Mouse (Mus musculus): ENCODE results near the gene Sys1. TPM values are rescaled to one million over a fixed set of nuclear protein-coding genes. Genes with fewer than 3 reads are reported as not detected.

The Sys1 gene
- total and polyA plus RNA-seq, 3 experiments, result 85.8 to 94.3 TPM; not detected in 1

GRCm38 (mm10) chr2:164443460-164444000 lies 13.2 kb upstream of the Sys1 start, which contains the start of gene Sdc4:
Sdc4 (minus strand) TSS chr2:164443887.
- H3K9ac ChIP-seq (ENCODE audit: control insufficient read depth, low read depth, low read length, poor library complexity, severe bottlenecking), result no peak within 1 kb of the TSS
- no peaks in the 10 kb centered on the region for H3K79me2 ChIP-seq (ENCODE audit: control insufficient read depth, insufficient read depth, low read length, poor library complexity)
- H3K9me3 ChIP-seq (replicated peaks; ENCODE audit: insufficient read depth, low read length), result no peaks in the 10 kb centered on the region
- H3K27ac ChIP-seq (ENCODE audit: control insufficient read depth, low read depth, low read length), result no peak within 1 kb of the TSS
- no peaks in the 10 kb centered on the region for H3K4me1 ChIP-seq (ENCODE audit: control insufficient read depth in 1 of 2, insufficient read depth in 2 of 2, low read length in 2 of 2)
- no peak for DNase-seq (ENCODE audit: low read depth, low spot score)
- no peak within 1 kb of the TSS for H3K4me3 ChIP-seq (ENCODE audit: control insufficient read depth in 1 of 2, insufficient read depth in 1 of 2, low read depth in 2 of 2, low read length in 2 of 2)
- H3K27me3 ChIP-seq (ENCODE audit: control insufficient read depth in 1 of 2, insufficient read depth in 2 of 2, low read length in 2 of 2), result peaks cover 13 to 33% of the 10 kb centered on the region in 2 experiments
- TF ChIP-seq GATA1 (IDR thresholded peaks at IDR 0.05; ENCODE audit: low read depth, low read length) (no peak), MYC (IDR thresholded peaks at IDR 0.05; ENCODE audit: low read depth, low read length) (no peak), POLR2AphosphoS2 (IDR thresholded peaks at IDR 0.05; ENCODE audit: low read length) (no peak), TCF12 (IDR thresholded peaks at IDR 0.05; ENCODE audit: low read depth, low read length) (no peak), USF1 (IDR thresholded peaks at IDR 0.05; ENCODE audit: low read depth, low read length) (no peak), SIN3A (IDR thresholded peaks at IDR 0.05; ENCODE audit: low read length) (no peak), USF2 (IDR thresholded peaks at IDR 0.05; ENCODE audit: borderline replicate concordance in 1 of 2, insufficient read depth in 1 of 2, low read depth in 1 of 2, low read length in 2 of 2) (no peak), RAD21 (IDR thresholded peaks at IDR 0.05; ENCODE audit: low read depth, low read length) (no peak), UBTF (IDR thresholded peaks at IDR 0.05; ENCODE audit: borderline replicate concordance, insufficient read depth, low read depth, low read length) (no peak), HCFC1 (IDR thresholded peaks at IDR 0.05; ENCODE audit: low read depth, low read length) (no peak), MAZ (IDR thresholded peaks at IDR 0.05; ENCODE audit: low read depth, low read length) (no peak)
- no peaks in the 10 kb centered on the region for H3K36me3 ChIP-seq (ENCODE audit: control insufficient read depth in 1 of 2, insufficient read depth in 2 of 2, low read length in 2 of 2)

GRCm38 (mm10) chr2:164444701-164445100 lies 12.1 kb upstream of the Sys1 start:
- Histone ChIP-seq H3K27ac (ENCODE audit: control insufficient read depth, low read depth, low read length) (no peak overlapping the region), H3K79me2 (ENCODE audit: control insufficient read depth, insufficient read depth, low read length, poor library complexity) (no peaks in the 10 kb centered on the region), H3K36me3 (ENCODE audit: control insufficient read depth in 1 of 2, insufficient read depth in 2 of 2, low read length in 2 of 2) (no peaks in the 10 kb centered on the region), H3K4me1 (ENCODE audit: control insufficient read depth in 1 of 2, insufficient read depth in 2 of 2, low read length in 2 of 2) (no peaks in the 10 kb centered on the region), H3K9me3 (replicated peaks; ENCODE audit: insufficient read depth, low read length) (no peaks in the 10 kb centered on the region), H3K27me3 (ENCODE audit: control insufficient read depth in 1 of 2, insufficient read depth in 2 of 2, low read length in 2 of 2) (peaks cover 21 to 40% of the 10 kb centered on the region in 2 experiments), H3K9ac (ENCODE audit: control insufficient read depth, low read depth, low read length, poor library complexity, severe bottlenecking) (no peak overlapping the region), H3K4me3 (ENCODE audit: control insufficient read depth in 1 of 2, insufficient read depth in 1 of 2, low read depth in 2 of 2, low read length in 2 of 2) (no peak overlapping the region)
- TF ChIP-seq MAZ (IDR thresholded peaks at IDR 0.05; ENCODE audit: low read depth, low read length), result no peak
- no peak for DNase-seq (ENCODE audit: low read depth, low spot score)

DNA sequence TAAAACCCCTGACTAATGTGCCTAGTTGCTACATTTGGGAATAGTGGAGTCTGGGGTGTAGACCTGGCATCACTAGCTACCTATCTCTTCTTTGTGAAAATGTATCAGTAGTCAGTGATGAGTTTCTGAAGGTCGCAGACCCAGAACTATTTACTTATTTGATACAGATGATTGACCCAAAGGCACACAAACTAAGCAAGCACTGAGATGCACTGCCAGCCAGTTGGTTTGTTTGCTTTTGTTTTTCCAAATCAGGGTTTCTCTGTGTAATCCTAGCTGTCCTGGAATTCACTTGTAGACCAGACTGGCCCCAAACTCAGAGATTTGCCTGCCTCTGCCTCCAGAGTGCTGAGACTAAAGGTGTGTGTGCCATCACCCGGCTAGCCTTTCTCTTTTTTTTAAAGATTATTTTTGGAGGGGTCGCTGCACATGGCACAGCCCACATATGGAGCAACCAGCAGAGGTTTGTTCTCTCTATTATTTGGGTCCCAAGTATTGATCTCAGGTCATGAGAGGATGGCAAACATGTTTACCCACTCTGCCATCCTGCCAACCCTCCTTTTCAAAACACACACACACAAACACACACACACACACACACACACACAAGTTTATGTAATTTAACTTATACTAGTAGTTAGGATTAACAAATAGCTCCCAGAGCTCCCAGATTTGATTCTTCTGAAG lies 11.2 kb upstream of the Sys1 start:
- Histone ChIP-seq H3K9me3 (replicated peaks; ENCODE audit: insufficient read depth, low read length) (no peaks in the 10 kb centered on the region), H3K4me3 (ENCODE audit: control insufficient read depth in 1 of 2, insufficient read depth in 1 of 2, low read depth in 2 of 2, low read length in 2 of 2) (no peak overlapping the region), H3K27me3 (ENCODE audit: control insufficient read depth in 1 of 2, insufficient read depth in 2 of 2, low read length in 2 of 2) (peaks cover 28 to 41% of the 10 kb centered on the region in 2 experiments), H3K9ac (ENCODE audit: control insufficient read depth, low read depth, low read length, poor library complexity, severe bottlenecking) (no peak overlapping the region), H3K36me3 (ENCODE audit: control insufficient read depth in 1 of 2, insufficient read depth in 2 of 2, low read length in 2 of 2) (no peaks in the 10 kb centered on the region), H3K4me1 (ENCODE audit: control insufficient read depth in 1 of 2, insufficient read depth in 2 of 2, low read length in 2 of 2) (no peaks in the 10 kb centered on the region), H3K79me2 (ENCODE audit: control insufficient read depth, insufficient read depth, low read length, poor library complexity) (no peaks in the 10 kb centered on the region), H3K27ac (ENCODE audit: control insufficient read depth, low read depth, low read length) (no peak overlapping the region)
- DNase-seq (ENCODE audit: low read depth, low spot score), result no peak
- TF ChIP-seq SIN3A (IDR thresholded peaks at IDR 0.05; ENCODE audit: low read length) (no peak), MYC (IDR thresholded peaks at IDR 0.05; ENCODE audit: low read depth, low read length) (no peak), TCF12 (IDR thresholded peaks at IDR 0.05; ENCODE audit: low read depth, low read length) (no peak), ZKSCAN1 (IDR thresholded peaks at IDR 0.05; ENCODE audit: low read depth, low read length) (no peak)
